Mouse (Mus musculus) heart, postnatal 0 days (tissue): ENCODE results near the gene Ptgis. TPM values are rescaled to one million over a fixed set of nuclear protein-coding genes. Genes with fewer than 3 reads are reported as not detected.
A peak's percentile ranks its signal among the peaks of the same experiment; 100 is the strongest.

Experiments
- ATAC-seq: fragments of 200-750 bp; cut with Nextera tagmentation; 2 replicates; pipeline ENCODE4 v1.8.0; 2017; ENCODE audit warnings: low read depth, moderate number of reproducible peaks, moderate library complexity; ENCODE audit not compliant: insufficient read depth
- DNase-seq: peaks from one replicate; pipeline ENCODE4 v3.0.0-alpha.2; 2016; ENCODE audit warnings: low spot score
- H3K27ac ChIP-seq: fragments of 300-500 bp; sonication (generic); 2 replicates; pipeline ENCODE4 v1.5.1; 2014; ENCODE audit warnings: low read depth, mild to moderate bottlenecking
- H3K27me3 ChIP-seq: fragments of 300-500 bp; sonication (generic); 2 replicates; pipeline ENCODE4 v1.6.1; 2014; ENCODE audit warnings: low read length, mixed read lengths; ENCODE audit not compliant: control insufficient read depth, insufficient read depth
- H3K36me3 ChIP-seq: fragments of 300-500 bp; sonication (generic); replicated peaks from 2 replicates; pipeline ENCODE4 v1.6.1; 2014; ENCODE audit warnings: low read length, mixed read lengths; ENCODE audit not compliant: control insufficient read depth, insufficient read depth
- H3K4me1 ChIP-seq: fragments of 300-500 bp; sonication (generic); 2 replicates; pipeline ENCODE4 v1.6.1; 2014; ENCODE audit warnings: antibody characterized with exemption; ENCODE audit not compliant: control insufficient read depth, insufficient read depth
- H3K4me2 ChIP-seq: fragments of 300-500 bp; sonication (generic); 2 replicates; pipeline ENCODE4 v1.6.1; 2014; ENCODE audit warnings: low read depth, mild to moderate bottlenecking, low read length, moderate library complexity
- H3K4me3 ChIP-seq: fragments of 300-500 bp; sonication (generic); 2 replicates; pipeline ENCODE4 v1.5.1; 2014; ENCODE audit warnings: low read depth, low read length
- H3K9ac ChIP-seq: fragments of 300-500 bp; sonication (generic); replicated peaks from 2 replicates; pipeline ENCODE4 v1.6.1; 2014; ENCODE audit warnings: low read depth, low read length, mixed read lengths
- H3K9me3 ChIP-seq: fragments of 300-500 bp; sonication (generic); replicated peaks from 2 replicates; pipeline ENCODE4 v1.6.1; 2016; ENCODE audit warnings: low read length; ENCODE audit not compliant: control insufficient read depth
- CTCF ChIP-seq: IDR thresholded peaks from 2 replicates; pipeline ENCODE4 v1.5.1; 2016; ENCODE audit warnings: antibody characterized with exemption, control low read depth, low read depth
- EP300 ChIP-seq: IDR thresholded peaks from 2 replicates; pipeline ENCODE4 v1.6.1; 2016; ENCODE audit warnings: antibody characterized with exemption, low read depth
- WGBS: fragments of 180-500 bp; shearing (Covaris S2); extraction: QIAGEN DNeasy Blood & Tissue Kit; methylation state at CpG from one replicate; pipeline ENCODE4 v1.1.7; 2014; 5-methylcytosine and 5-hydroxymethylcytosine counted together
- polyA plus RNA-seq: library from polyadenylated mRNA; unstranded; fragments of >200 nt; fragmentation: Nextera tagmentation; extraction: Ambion mirVana; gene quantifications from 2 replicates; pipeline ENCODE4 v1.2.1, GENCODE M21; 2015
- total RNA-seq: library from RNA; depleted of rRNA; stranded (reverse); fragments of >200 nt; gene quantifications from 2 replicates; pipeline ENCODE4 v1.2.3, GENCODE M21; 2014; ENCODE audit warnings: low replicate concordance

Ptgis gene
- total and polyA plus RNA-seq, 2 experiments from 2014 or later, result 22.6 to 60.0 TPM

DNA sequence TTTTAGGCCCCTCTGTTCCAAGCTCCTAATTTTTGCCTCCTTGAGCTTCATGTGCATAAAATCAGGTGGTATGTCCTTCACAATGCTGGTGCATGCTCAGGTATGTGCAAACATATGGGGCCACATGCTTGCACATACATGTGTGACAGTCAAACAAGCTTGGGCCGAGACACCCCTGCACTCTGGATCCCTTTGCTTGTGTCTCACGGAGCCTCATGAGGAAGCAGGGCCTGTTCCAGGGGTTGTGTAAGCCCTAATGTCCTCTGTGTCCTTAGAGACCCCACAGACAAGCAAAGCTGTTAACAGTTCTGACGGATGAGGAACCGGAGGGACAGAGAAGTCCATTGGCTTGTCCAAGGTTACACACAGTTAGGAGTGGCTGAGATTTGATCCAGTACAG, 80.7 kb downstream of the Ptgis start:
- H3K4me3 ChIP-seq, result no peak overlapping the region
- peaks cover 18% of the 10 kb centered on the region for H3K4me1 ChIP-seq
- no peaks in the 10 kb centered on the region for H3K27me3 ChIP-seq
- H3K9me3 ChIP-seq, result 0 out of 2 replicates have a peak, but pooled peaks cover 3% of the 10 kb centered on the region
- DNase-seq (no peak), ATAC-seq (no peak)
- H3K4me2 ChIP-seq, result no peak overlapping the region
- no peak overlapping the region for H3K27ac ChIP-seq
- no peak overlapping the region for H3K9ac ChIP-seq
- TF ChIP-seq CTCF (no peak), EP300 (no peak)
- no peaks in the 10 kb centered on the region for H3K36me3 ChIP-seq
- WGBS, result 72% methylated on average over 4 of the region's 4 CpGs

DNA sequence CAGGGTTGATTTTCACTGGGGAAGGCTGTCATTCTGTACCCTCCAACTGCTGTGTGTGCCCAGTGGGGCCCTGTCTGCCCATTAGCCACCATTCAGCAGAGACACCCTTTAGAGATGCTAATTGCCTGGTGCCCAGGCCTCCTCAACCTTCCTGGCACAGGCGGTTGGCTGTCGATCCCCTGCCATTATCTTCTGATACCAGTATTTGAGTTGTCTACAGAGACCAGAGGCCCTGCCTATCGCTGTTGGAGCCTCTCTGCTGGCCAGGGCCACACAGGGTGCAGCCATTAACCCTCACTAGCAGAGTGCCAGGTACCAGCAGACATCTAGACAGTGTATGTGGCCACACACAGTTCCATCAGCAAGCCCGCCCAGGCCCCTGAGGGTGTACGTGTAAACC, 81.6 kb downstream of the Ptgis start:
- peaks cover 18% of the 10 kb centered on the region for H3K4me1 ChIP-seq
- H3K9ac ChIP-seq, result no peak overlapping the region
- H3K4me3 ChIP-seq, result no peak overlapping the region
- no peak for DNase-seq
- 0 out of 2 replicates have a peak, but pooled peaks cover 3% of the 10 kb centered on the region for H3K9me3 ChIP-seq
- no peaks in the 10 kb centered on the region for H3K36me3 ChIP-seq
- H3K4me2 ChIP-seq, result no peak overlapping the region
- no peak overlapping the region for H3K27ac ChIP-seq
- ATAC-seq, result no peak
- no peaks in the 10 kb centered on the region for H3K27me3 ChIP-seq
- 72% methylated on average over 5 of the region's 5 CpGs for WGBS
- TF ChIP-seq EP300 (no peak), CTCF (no peak)

DNA sequence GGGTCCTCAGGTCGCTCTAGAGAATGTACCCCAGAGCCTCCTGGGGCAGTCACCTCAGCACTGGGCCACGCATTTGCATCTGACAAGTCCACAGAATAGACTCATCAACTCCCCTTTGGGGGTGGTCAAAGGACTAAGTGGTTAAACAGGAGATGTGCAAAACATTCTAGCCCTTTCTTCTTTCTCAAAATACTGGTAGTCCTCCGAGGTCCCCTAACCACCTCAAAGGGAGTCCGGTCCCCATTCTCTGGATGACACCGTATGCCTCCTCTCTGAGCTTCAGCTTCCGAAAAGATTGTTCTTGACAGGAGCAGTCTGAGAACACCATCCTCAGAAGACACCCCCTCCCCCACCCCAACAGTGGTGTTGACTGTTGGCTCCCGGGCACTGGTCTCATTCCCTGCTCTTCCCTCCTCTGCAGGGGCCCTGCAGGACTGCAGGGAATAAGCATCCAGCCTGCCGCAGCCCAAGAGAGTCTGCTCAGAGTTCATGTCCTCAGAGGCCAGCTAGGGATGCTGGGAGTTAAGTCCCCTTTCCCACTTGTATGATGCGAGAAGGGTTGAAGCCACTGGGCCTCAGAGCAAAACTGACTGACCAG, 84.2 kb downstream of the Ptgis start:
- DNase-seq, result no peak
- H3K36me3 ChIP-seq, result no peaks in the 10 kb centered on the region
- 0 out of 2 replicates have a peak, but pooled peaks cover 2% of the 10 kb centered on the region for H3K9me3 ChIP-seq
- WGBS, result 40% methylated on average over 9 of the region's 9 CpGs
- peaks cover 18% of the 10 kb centered on the region for H3K4me1 ChIP-seq
- no peaks in the 10 kb centered on the region for H3K27me3 ChIP-seq
- H3K4me2 ChIP-seq, result no peak overlapping the region
- H3K4me3 ChIP-seq, result no peak overlapping the region
- no peak; the same call in 1 of the 2 replicates for ATAC-seq
- no peak for TF ChIP-seq CTCF
- no peak for TF ChIP-seq EP300
- H3K9ac ChIP-seq, result no peak overlapping the region
- H3K27ac ChIP-seq, result no peak overlapping the region

DNA sequence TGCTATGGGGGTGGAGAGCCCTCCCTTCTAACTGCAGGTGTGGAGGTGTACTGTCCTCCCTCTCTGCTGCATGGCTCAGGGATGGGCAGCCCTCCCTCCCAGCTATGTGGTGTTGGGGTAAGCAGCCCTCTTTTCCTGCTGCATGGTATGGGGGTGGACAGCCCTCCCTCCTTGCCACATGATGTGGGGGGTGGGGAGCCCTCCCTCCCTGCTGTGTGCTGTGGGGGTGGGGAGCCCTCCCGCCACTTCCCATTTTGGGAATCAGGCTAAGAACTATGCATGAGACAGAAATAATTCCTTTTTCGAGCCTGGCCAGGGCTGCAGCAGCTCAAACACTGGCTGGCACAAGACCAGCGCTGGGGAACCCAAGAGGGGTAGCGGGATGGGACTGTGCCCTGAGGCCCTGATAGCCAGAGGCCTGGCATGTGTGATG, 84.8 kb downstream of the Ptgis start:
- ATAC-seq (peak; percentile 50), DNase-seq (no peak)
- 31% methylated on average over 4 of the region's 4 CpGs for WGBS
- TF ChIP-seq CTCF (no peak), EP300 (no peak)
- Histone ChIP-seq H3K4me2 (no peak overlapping the region), H3K9ac (no peak overlapping the region), H3K9me3 (no peaks in the 10 kb centered on the region), H3K27ac (no peak overlapping the region), H3K27me3 (no peaks in the 10 kb centered on the region), H3K4me3 (no peak overlapping the region), H3K4me1 (peaks cover 18% of the 10 kb centered on the region), H3K36me3 (no peaks in the 10 kb centered on the region)

DNA sequence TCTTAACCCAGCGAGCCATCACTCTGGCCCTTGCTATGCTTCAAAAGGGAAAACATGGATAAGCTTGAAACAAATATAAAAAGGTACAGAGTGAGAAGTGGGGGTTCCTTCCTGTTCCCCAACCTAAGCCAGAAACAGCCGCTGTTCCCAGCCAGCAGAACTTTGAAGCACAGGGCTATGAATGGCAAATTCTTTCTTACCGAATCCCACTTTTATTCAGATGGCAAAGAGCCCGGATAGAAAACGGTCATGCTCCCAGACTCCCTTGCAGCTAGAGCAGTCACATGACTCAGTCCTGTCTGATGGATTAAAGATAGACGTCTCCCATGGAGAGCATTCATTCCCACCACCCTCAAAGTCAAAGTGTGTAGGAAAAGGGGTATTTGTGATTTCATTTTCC, 89.5 kb downstream of the Ptgis start:
- TF ChIP-seq EP300 (no peak), CTCF (no peak)
- no peak for ATAC-seq
- Histone ChIP-seq H3K27ac (no peak overlapping the region), H3K4me1 (peaks cover 13% of the 10 kb centered on the region; the same call in 1 of the 2 replicates), H3K27me3 (no peaks in the 10 kb centered on the region), H3K36me3 (no peaks in the 10 kb centered on the region), H3K4me2 (no peak overlapping the region), H3K9me3 (no peaks in the 10 kb centered on the region), H3K4me3 (no peak overlapping the region), H3K9ac (no peak overlapping the region)
- no peak for DNase-seq
- WGBS, result 82% methylated on average over 6 of the region's 6 CpGs

DNA sequence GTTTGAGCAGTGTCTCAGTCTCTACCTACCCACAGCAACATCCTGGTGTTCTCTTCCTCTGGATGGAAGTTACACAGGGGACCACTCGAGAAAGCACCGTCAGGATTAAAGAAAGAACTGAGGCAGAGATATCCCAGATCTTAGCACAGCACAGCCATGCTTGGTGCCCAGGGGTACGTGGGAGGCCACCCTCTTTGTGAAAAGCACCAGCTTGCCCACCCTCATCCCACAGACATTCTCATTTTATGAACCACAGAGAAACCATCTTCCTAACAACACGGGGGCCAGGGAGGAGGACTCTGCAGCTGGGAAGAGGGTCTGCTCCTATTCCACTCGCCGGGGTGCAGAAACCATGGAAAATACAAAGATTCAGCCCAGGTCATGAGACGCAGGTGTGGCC, 90.3 kb downstream of the Ptgis start:
- TF ChIP-seq CTCF (no peak), EP300 (no peak)
- no peak overlapping the region for H3K4me2 ChIP-seq
- WGBS, result 89% methylated on average over 7 of the region's 7 CpGs
- no peak for ATAC-seq
- H3K4me3 ChIP-seq, result no peak overlapping the region
- H3K27ac ChIP-seq, result no peak overlapping the region
- no peak overlapping the region for H3K9ac ChIP-seq
- 0 out of 2 replicates have a peak, but pooled peaks cover 6% of the 10 kb centered on the region for H3K27me3 ChIP-seq
- H3K36me3 ChIP-seq, result no peaks in the 10 kb centered on the region
- no peaks in the 10 kb centered on the region for H3K9me3 ChIP-seq
- H3K4me1 ChIP-seq, result peaks cover 6% of the 10 kb centered on the region; the same call in 1 of the 2 replicates
- DNase-seq, result no peak
